Mouse (Mus musculus) urinary bladder, postnatal 4 days (tissue): ENCODE data around the gene Rspo1.

Experiments used
- DNase-seq, 2 experiments: peaks; one replicate each; pipeline ENCODE4 v3.0.0; 2021 to 2022; ENCODE audit warnings: low spot score in 2 of 2

The Rspo1 gene

DNA sequence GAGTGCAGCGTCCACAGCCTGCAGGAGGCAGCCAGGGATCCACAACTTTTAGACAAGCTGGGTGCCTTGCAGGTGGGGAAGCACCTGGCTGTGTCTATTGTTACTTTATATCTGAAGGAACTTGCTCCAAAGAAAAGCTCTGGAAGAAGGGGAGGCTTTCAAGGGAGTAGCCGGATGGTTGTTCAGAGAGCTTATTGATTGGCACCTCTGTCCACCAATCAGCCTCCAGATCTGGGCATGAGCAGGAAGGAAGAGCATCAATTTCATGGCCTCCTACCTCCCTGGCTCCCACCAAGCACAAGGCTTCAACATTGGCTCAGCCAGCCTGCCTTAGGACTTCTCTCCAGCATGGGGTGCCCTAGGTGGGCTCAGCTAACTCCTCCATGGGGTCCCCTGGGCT lies 12.9 kb upstream of the Rspo1 start:
- no peak for DNase-seq

- DNase-seq = no peak
Measured at GRCm38 (mm10) chr4:124978201-124978600, 8.0 kb upstream of the Rspo1 start.

DNA sequence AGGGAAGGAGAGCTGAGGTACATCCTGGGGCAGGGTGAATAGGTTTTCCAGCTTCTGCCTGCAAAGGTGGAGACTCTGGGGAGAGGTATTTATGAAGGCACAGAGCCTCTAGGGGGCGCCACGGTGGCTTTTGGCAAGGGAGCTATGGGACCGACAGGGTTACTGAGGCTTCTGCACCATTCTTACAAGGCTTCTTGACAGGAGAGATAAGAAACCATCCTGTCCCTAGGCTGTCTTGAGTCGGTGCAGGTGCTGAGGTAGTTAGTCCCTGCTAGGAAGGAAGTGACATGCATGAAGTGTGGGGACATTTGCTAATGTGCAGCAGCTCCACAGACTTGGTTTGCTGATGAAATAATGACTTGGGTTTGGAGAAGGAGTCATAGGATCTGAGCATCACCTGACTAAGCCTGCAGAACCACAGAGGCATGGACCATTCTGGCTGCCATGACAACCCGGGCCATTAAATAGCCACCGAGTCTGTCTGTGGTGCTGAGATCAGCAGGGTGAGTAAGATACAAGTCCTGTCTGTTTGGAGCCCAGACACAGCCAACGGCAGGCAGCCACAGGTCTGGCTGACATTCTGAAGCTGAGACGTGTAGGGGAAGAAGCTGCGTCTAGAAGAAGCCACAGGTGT lies 2.2 kb upstream of the Rspo1 start:
- DNase-seq = no peak

DNA sequence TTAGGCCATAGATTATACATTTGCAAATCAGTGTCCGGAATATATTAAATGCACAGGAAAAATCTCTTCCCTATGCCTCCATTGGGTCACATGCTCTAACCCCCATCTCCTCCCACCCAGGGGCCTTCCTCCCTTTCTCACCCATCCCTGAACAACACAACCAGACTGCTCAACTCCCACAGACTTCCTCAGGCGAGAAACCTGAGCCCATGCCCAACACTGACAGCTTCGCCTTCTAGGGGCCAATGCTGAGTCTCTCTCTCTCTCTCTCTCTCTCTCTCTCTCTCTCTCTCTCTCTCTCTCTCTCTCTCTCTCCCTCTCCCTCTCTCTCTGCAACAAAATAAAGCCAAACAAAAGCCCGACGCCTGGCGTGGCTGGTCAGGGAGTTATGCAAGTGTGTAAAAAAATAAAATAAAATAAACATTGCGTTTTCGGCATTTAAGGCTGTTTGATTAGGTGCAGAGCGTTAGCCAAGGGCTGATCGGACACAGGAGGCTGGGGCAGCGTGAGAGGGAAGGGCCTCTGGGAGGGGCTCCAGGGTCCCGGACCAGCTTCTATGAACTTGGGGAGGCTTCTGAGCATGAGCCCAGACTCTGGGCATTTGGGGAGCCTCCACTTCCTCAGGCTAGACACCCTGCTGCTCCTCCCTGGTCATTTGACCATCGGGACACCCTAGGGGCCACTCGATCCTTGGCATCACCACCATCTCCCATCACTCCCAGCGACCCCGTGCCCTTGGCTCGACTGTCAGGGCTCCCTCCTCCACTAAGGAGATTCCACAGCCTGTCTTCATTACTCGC lies 1.2 kb upstream of the Rspo1 start:
- no peak for DNase-seq

DNA sequence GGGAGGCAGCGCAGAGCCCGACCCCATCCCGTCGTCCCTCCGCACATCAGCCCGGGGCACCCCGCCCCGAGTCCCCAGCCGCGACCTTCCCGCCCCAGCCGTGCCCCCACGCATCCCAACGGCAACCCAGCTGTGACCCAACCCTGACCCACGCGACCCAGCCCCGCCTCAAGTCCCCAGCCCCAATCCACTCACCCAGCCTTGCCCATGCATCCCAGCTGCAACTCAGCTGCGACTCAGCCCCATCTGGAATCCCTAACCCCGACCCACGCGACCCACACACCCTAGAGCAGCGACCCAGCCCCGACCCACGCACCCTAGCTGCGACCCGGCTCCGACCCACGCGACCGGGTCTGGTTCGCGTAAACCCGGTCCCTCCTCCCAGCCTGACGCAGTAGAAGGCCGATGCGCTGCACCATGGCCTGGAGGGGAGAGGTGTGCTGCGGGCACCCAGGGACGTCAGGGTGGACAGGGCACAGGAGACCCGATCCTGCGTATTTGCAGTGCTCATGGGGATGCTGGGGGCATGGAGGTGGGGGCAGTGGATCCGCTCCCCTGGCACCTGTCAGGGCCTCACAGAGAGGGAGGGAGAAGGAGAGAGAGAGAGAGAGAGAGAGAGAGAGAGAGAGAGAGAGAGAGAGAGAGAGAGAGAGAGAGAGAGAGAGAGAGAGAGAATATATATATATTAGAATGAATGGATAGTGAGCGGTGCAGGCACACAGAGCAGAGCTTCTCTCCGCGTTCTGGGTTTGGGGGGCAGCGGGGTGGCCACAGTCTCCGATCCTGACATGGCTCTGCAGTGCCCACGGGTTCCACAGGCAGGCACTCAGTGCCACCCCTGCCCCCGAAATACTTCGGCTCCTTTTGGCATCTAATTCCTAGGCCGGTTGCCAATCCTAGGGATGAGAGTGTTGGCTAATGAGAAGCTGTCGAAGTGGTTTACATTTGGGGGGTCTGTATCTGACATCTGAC lies 795 bp downstream of the Rspo1 start:
- no peak for DNase-seq

GRCm38 (mm10) chr4:124987711-124988097 lies 1.5 kb downstream of the Rspo1 start:
- no peak for DNase-seq

DNA sequence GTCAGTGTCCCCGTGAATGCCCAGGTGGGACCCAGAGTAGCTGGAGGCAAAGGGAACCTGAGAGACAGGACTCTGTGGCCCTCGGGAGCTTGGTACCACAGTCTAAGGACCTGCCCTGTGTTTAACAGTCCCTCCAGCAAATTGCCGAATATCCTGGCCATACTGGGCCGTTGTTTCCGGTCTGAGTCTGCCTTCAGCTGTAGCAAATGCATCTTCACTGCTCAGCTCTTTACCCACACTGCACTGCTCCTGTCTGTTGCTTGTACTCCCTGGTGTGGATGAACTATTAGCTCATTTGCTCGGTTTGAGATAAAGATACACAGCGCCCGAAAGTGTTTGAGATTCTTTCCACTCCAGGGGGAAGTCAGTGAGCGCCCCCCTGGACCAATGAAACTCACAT lies 2.2 kb downstream of the Rspo1 start:
- no peak for DNase-seq

- DNase-seq = no peak
Measured at GRCm38 (mm10) chr4:124989787-124990253, 3.6 kb downstream of the Rspo1 start.

DNA sequence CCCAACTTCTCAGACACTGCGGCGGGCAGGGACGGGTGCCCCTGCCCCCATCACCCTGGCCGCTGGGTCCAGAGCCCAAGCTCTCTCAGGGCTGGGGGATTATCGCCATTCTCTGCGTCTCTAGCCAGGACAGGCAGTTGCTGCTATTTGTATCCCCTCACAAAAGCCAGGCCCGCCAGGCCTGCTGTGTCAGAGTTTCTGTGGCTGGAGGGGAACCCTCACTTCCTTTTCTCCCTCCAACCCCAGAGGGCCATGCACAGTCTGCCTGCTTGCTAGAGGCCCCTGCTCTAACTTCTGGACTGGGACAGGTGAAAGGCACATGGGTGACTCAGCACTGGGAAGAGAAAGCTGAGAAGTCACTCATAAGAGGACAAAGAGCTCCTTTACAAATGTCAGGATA lies 4.1 kb downstream of the Rspo1 start:
- DNase-seq = no peak

DNA sequence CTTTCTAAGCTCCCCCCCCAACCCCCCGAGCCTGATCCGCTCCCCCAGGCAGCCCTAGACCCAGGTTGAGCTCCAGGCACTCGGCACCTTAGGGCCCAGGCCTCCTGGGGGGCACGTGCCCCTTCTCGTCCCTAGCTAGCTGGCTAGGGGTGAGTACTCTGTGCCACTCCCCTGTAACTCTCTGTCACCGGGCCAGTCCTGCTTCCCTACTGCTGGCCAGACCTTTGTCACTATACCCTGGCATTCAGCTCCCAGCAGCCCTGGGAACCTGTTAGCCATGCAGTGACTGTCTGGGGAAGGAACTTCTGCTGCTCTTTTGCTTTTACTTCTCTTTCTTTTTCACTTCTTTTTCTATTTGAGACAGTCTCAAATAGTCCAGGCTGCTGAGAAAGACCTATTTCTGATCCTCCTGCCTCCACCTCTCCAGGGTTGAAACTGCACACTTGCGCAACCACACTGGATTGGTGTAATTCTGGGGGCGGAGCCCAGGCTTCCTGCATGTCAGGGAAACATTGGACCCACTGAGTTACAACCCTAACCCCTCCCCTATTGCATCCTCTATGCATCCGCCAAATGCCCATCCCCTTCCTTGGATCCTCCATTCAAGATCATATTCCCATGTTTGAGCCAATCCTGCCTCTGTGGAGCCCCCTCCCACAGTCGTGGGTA lies 11.4 kb downstream of the Rspo1 start:
- no peak for DNase-seq

GRCm38 (mm10) chr4:124999548-124999947 lies 13.3 kb downstream of the Rspo1 start:
- no peak for DNase-seq

DNA sequence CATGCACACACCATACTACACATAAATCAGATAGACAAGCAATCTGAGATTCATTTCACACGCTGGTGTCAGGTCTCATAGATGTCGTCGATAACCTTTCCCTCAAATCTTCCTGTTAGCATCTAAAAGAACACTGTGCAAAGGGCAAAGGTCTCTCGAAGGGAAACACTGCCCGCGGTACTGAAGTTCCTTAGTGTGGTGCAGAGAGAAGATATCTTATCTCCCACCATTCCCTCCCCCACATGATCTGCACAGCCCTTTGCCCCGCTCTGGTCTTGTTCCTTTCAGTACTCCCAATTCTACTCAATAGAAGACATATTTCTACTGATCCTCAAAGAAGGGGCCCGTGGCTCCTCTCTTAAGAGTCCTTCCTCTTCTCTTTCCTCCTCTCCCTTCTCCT lies 16.7 kb downstream of the Rspo1 start:
- no peak for DNase-seq

- no peak for DNase-seq
Measured at GRCm38 (mm10) chr4:125004886-125005285, 18.7 kb downstream of the Rspo1 start.

GRCm38 (mm10) chr4:125007460-125007859 lies 21.2 kb downstream of the Rspo1 start:
- no peak for DNase-seq

DNA sequence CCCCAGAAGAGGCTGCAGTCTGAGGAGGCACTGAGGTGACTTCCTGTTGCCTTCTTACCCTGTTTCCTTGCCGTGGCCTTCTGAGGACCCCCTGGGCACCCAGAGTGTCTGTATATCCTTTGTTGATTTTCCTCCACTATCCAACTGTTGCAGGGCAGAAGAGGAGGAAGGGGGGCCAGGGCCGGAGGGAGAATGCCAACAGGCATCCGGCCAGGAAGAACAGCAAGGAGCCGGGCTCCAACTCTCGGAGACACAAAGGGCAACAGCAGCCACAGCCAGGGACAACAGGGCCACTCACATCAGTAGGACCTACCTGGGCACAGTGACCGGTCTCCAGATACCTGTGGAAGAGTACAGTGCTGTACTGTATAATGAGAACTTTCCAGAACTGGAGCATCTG lies 22.0 kb downstream of the Rspo1 start:
- no peak for DNase-seq

DNA sequence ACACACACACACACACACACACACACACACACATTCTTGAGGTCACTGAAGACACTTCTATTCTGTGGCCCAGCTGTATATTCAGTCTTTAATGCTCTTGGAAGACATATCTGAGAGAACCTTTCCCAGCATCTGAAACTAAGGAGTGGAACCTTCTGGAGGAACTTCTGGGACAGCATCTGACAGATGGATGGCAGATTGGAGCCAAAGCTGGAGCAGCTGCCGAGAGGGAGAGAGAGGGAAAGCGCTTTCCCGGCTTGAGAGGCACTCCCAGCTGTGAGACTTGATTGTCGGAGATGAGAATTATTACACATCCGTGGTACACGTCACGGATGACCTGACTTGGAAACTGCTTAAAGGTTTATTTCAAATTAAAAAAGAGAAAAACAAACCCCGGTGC lies 22.5 kb downstream of the Rspo1 start:
- no peak for DNase-seq

DNA sequence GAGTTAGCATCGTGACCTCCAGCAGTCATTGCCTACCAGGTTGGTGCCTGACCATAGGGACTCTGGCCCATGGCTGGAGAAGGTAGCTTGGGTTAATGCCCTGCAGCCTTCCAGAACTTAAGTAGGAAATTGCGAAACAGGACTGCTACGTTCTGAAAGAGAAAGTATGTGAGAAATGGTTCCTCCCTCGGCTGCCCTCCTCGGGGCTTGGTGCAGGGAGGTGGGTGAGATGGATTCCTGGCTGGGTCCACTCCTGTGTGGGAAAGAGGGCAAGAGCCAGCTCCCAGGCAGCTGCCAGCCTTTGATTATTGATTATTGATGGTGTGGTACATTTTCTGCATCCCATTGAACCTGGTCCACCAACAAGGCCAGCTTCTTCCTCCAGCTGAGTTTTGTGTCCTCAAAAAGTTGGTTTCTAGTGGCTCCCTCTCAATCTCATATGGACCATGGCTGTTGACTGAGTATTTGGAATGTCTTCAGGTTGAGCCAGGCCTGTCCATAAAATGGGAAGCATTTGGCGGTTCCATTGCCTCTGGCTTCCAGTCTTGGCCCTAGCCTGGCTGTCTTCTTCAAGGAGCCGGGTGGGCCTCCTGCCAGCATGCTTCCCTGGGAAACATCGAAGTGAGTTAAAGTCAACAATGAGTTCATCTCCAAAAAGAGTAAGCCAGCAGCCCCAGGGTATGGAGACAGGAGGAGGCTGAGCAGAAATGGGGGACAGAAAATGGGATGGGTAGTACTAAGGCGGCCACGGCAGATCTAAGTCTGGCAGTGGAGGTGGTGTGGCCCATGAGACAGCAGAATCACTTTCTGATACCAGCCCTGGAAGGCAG lies 29.8 kb downstream of the Rspo1 start, which contains the start of gene Gnl2:
Gnl2 (plus strand) TSS at position 780 of the 830 bp plus-strand sequence.
- DNase-seq = peak in 1 of 2 experiments; percentile 32

- peak in 1 of 2 experiments; percentile 38 for DNase-seq
Measured at GRCm38 (mm10) chr4:125017431-125017830, 31.2 kb downstream of the Rspo1 start.

- no peak for DNase-seq
Measured at GRCm38 (mm10) chr4:125020780-125021538, 34.7 kb downstream of the Rspo1 start.
